Mouse (Mus musculus) E14TG2a.4 (cell line): ENCODE results near the gene Srebf1.

Source experiments
- CTCF ChIP-seq: conservative IDR thresholded peaks from 2 replicates; pipeline ENCODE4 v1.5.1; 2014; ENCODE audit warnings: low read length
- NANOG ChIP-seq: IDR thresholded peaks from 2 replicates; pipeline ENCODE4 v1.6.1; 2014; ENCODE audit warnings: borderline replicate concordance, low read length, mixed read lengths

DNA sequence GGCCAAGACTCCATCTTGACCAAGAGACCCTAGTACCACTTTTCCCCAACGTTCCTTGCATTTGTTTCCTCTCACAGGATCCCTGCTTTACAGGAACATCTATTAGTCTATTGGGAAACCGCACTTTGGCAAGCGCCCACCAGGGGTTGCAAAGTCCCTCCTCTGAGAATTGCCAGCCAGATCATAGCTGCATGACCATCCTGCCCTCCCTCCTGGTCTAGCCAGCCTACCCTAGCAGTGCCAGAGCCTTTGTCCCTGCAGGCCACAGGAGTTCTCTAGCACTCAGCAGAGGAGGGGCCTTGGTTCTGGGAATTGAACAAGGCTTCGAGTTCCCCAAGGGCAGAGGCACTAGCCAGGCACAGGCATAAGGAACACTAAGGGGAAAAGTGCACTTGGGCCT is 2.3 kb upstream of the Srebf1 start:
- peak; percentile 26 for TF ChIP-seq CTCF
- TF ChIP-seq NANOG = no peak
